Mouse (Mus musculus) midbrain, embryonic 14.5 days (tissue): ENCODE data around the gene Ccl1. TPM values are rescaled to one million over a fixed set of nuclear protein-coding genes. Genes with fewer than 3 reads are reported as not detected.
A peak's percentile ranks its signal among the peaks of the same experiment; 100 is the strongest.

ENCODE experiments used
- ATAC-seq: fragments of 200-750 bp; cut with Nextera tagmentation; 2 replicates; pipeline ENCODE4 v1.8.0; 2017; ENCODE audit warnings: moderate number of reproducible peaks, moderate library complexity; ENCODE audit not compliant: low FRiP score, low TSS enrichment
- DNase-seq: peaks from one replicate; pipeline ENCODE4 v3.0.0-alpha.2; 2015
- H3K27ac ChIP-seq: fragments of 300-500 bp; sonication (generic); replicated peaks from 2 replicates; pipeline ENCODE4 v1.5.1; 2014; ENCODE audit warnings: mild to moderate bottlenecking, low read depth, low read length, moderate library complexity
- H3K27me3 ChIP-seq: fragments of 300-500 bp; sonication (generic); 2 replicates; pipeline ENCODE4 v1.6.1; 2014; ENCODE audit warnings: low read length, control low read depth, mixed read lengths; ENCODE audit not compliant: control insufficient read depth, insufficient read depth
- H3K36me3 ChIP-seq: fragments of 300-500 bp; sonication (generic); 2 replicates; pipeline ENCODE4 v1.6.1; 2014; ENCODE audit warnings: low read length, control low read depth; ENCODE audit not compliant: control insufficient read depth, insufficient read depth
- H3K4me1 ChIP-seq: fragments of 300-500 bp; sonication (generic); 2 replicates; pipeline ENCODE4 v1.6.1; 2014; ENCODE audit warnings: mild to moderate bottlenecking, antibody characterized with exemption, low read length, control low read depth; ENCODE audit not compliant: control insufficient read depth, insufficient read depth
- H3K4me2 ChIP-seq: fragments of 300-500 bp; sonication (generic); 2 replicates; pipeline ENCODE4 v1.6.1; 2014; ENCODE audit warnings: mild to moderate bottlenecking, low read length, moderate library complexity
- H3K4me3 ChIP-seq: fragments of 300-500 bp; sonication (generic); replicated peaks from 2 replicates; pipeline ENCODE4 v1.5.1; 2014; ENCODE audit warnings: low read depth, low read length
- H3K9ac ChIP-seq: fragments of 300-500 bp; sonication (generic); replicated peaks from 2 replicates; pipeline ENCODE4 v1.6.1; 2014; ENCODE audit warnings: mild to moderate bottlenecking, low read length, moderate library complexity
- H3K9me3 ChIP-seq: fragments of 300-500 bp; sonication (generic); 2 replicates; pipeline ENCODE4 v1.6.1; 2016; ENCODE audit warnings: low read length, control low read depth, mixed read lengths; ENCODE audit not compliant: control insufficient read depth
- WGBS: fragments of 180-500 bp; shearing (Covaris S2); extraction: QIAGEN DNeasy Blood & Tissue Kit; methylation state at CpG from one replicate; pipeline ENCODE4 v1.1.7; 2014; 5-methylcytosine and 5-hydroxymethylcytosine counted together
- polyA plus RNA-seq: library from polyadenylated mRNA; unstranded; fragments of >200 nt; fragmentation: Nextera tagmentation; extraction: Ambion mirVana; gene quantifications from 2 replicates; pipeline ENCODE4 v1.2.1, GENCODE M21; 2014

The Ccl1 gene
- 1.1 and 1.3 TPM in 2 replicates for polyA plus RNA-seq

DNA sequence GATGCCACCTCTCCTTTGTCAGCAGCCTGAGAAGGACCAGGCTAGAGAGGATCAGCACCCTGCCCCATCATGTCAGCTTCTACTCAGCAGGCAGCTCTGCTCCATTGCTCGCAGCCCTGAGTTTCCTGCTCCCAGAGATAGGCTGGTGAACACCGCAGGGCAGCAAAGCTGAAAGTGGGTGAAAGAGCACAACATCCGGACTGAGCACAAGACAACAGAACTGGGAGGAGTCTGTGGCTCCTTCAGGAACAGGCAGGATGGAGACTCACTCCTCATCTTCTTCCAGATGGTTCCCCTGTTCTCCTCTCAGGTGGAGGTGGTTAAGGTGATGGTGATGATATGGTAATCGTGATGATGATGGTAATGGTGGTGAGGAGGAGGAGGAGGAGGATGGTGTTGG lies at the start of gene Ccl1:
Ccl1 (minus strand) TSS at position 101 of the 400 bp plus-strand sequence.
- H3K4me1 ChIP-seq = peaks cover 3% of the 10 kb centered on the region; the same call in 1 of the 2 replicates
- no peaks in the 10 kb centered on the region for H3K9me3 ChIP-seq
- H3K4me2 ChIP-seq = no peak within 1 kb of the TSS
- H3K27ac ChIP-seq = no peak within 1 kb of the TSS
- H3K4me3 ChIP-seq = no peak within 1 kb of the TSS
- no peaks in the 10 kb centered on the region for H3K27me3 ChIP-seq
- DNase-seq (no peak), ATAC-seq (no peak)
- no peaks in the 10 kb centered on the region for H3K36me3 ChIP-seq
- no peak within 1 kb of the TSS for H3K9ac ChIP-seq
- WGBS = 75% methylated on average over 4 of the region's 4 CpGs

- no peaks in the 10 kb centered on the region for H3K36me3 ChIP-seq
- no peaks in the 10 kb centered on the region for H3K9me3 ChIP-seq
- H3K9ac ChIP-seq = no peak overlapping the region
- WGBS = 91% methylated on average over 10 of the region's 10 CpGs
- H3K4me3 ChIP-seq = no peak overlapping the region
- no peaks in the 10 kb centered on the region for H3K4me1 ChIP-seq
- no peak overlapping the region for H3K4me2 ChIP-seq
- no peak overlapping the region for H3K27ac ChIP-seq
- DNase-seq (no peak), ATAC-seq (no peak)
- no peaks in the 10 kb centered on the region for H3K27me3 ChIP-seq
These were observed 45.5 kb upstream of the Ccl1 start for GRCm38 (mm10) chr11:82351039-82351438.

- no peak overlapping the region for H3K9ac ChIP-seq
- no peaks in the 10 kb centered on the region for H3K27me3 ChIP-seq
- peaks cover 4% of the 10 kb centered on the region; the same call in 1 of the 2 replicates for H3K4me1 ChIP-seq
- no peaks in the 10 kb centered on the region for H3K36me3 ChIP-seq
- no peak overlapping the region for H3K4me2 ChIP-seq
- no peaks in the 10 kb centered on the region for H3K9me3 ChIP-seq
- ATAC-seq (no peak), DNase-seq (no peak)
- H3K27ac ChIP-seq = no peak overlapping the region
- H3K4me3 ChIP-seq = no peak overlapping the region
- WGBS = 61% methylated on average over 2 of the region's 2 CpGs
These were observed 35.4 kb upstream of the Ccl1 start for GRCm38 (mm10) chr11:82340900-82341299.

GRCm38 (mm10) chr11:82340416-82340815 lies 34.9 kb upstream of the Ccl1 start:
- no peaks in the 10 kb centered on the region for H3K27me3 ChIP-seq
- H3K27ac ChIP-seq = no peak overlapping the region
- H3K36me3 ChIP-seq = no peaks in the 10 kb centered on the region
- no peak overlapping the region for H3K4me2 ChIP-seq
- 54% methylated on average over 6 of the region's 6 CpGs for WGBS
- no peaks in the 10 kb centered on the region for H3K4me1 ChIP-seq
- no peaks in the 10 kb centered on the region for H3K9me3 ChIP-seq
- no peak for DNase-seq
- no peak overlapping the region for H3K9ac ChIP-seq
- no peak overlapping the region for H3K4me3 ChIP-seq
- no peak for ATAC-seq

DNA sequence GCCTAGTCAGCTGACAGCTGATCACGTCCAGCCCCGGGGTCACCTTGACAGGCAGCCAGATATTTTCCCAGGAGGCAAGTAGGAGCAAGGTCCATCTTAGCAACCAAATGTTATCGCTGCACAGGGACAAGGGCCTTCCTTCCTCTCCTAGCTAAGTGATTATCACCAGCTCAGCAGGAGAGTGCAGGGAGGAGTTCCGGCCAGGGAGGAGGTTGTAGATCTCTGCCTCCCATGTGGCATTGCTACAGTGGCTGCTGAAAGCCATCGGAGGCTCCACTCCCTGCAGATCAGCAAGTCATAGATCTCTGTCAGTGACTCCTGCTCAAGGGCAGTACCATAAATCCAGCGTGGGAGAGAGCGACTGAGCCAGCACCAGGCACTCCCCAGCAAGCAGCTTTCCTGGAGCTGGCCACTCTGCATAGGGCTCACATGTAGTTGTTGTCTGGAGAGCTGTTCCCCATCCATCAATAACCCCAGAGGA lies 34.5 kb upstream of the Ccl1 start:
- H3K36me3 ChIP-seq = no peaks in the 10 kb centered on the region
- H3K4me1 ChIP-seq = no peaks in the 10 kb centered on the region
- WGBS = 57% methylated on average over 7 of the region's 7 CpGs
- no peak for ATAC-seq
- no peak overlapping the region for H3K9ac ChIP-seq
- H3K4me2 ChIP-seq = no peak overlapping the region
- no peak overlapping the region for H3K4me3 ChIP-seq
- no peaks in the 10 kb centered on the region for H3K27me3 ChIP-seq
- no peaks in the 10 kb centered on the region for H3K9me3 ChIP-seq
- no peak for DNase-seq
- H3K27ac ChIP-seq = no peak overlapping the region

- no peaks in the 10 kb centered on the region for H3K9me3 ChIP-seq
- H3K4me1 ChIP-seq = peaks cover 7% of the 10 kb centered on the region; the same call in 1 of the 2 replicates
- WGBS = 52% methylated on average over 7 of the region's 7 CpGs
- H3K4me2 ChIP-seq = no peak overlapping the region
- no peaks in the 10 kb centered on the region; the same call in 1 of the 2 replicates for H3K27me3 ChIP-seq
- H3K36me3 ChIP-seq = no peaks in the 10 kb centered on the region
- no peak for DNase-seq
- H3K9ac ChIP-seq = no peak overlapping the region
- no peak overlapping the region for H3K4me3 ChIP-seq
- H3K27ac ChIP-seq = no peak overlapping the region
- no peak for ATAC-seq
These were observed 7.7 kb upstream of the Ccl1 start for GRCm38 (mm10) chr11:82313153-82313552.

- H3K9ac ChIP-seq = 0 out of 2 replicates have a peak overlapping the region, but pooled peaks have one; percentile 0
These were observed 5.0 kb upstream of the Ccl1 start for GRCm38 (mm10) chr11:82310336-82311045.

DNA sequence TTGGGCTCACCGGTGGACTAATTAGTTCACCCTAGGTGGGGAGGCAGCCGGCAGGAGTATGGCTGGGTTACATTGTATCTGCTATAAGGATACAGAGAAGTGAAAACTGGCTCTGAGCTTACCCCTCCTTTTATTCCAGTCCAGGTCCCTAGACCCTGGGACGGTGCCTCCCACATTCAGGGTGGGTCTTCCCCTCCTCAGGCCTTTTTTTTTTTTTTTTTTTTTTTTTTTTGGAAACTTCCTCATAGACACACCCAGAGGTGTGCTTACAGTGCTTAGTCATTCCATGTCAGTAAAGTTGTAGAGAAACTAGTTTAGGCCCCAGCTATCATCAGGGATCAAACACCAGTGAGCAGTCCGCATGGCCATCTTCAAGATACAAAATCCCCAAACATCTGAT lies 7.6 kb downstream of the Ccl1 start:
- ATAC-seq = no peak
- H3K9ac ChIP-seq = no peak overlapping the region
- WGBS = 82% methylated on average over 4 of the region's 4 CpGs

More at GRCm38 (mm10) chr11:82310336-82311045, 5.0 kb upstream of the Ccl1 start:
- 13% methylated on average over 11 of the region's 12 CpGs for WGBS
- Histone ChIP-seq H3K27me3 (no peaks in the 10 kb centered on the region), H3K27ac (peak overlapping the region; percentile 37; the same call in 1 of the 2 replicates), H3K9me3 (no peaks in the 10 kb centered on the region), H3K36me3 (no peaks in the 10 kb centered on the region), H3K4me3 (no peak overlapping the region), H3K4me1 (peaks cover 7% of the 10 kb centered on the region; the same call in 1 of the 2 replicates), H3K4me2 (peak overlapping the region; percentile 32)
- ATAC-seq = no peak; the same call in 1 of the 2 replicates
- DNase-seq = peak; percentile 64

DNA sequence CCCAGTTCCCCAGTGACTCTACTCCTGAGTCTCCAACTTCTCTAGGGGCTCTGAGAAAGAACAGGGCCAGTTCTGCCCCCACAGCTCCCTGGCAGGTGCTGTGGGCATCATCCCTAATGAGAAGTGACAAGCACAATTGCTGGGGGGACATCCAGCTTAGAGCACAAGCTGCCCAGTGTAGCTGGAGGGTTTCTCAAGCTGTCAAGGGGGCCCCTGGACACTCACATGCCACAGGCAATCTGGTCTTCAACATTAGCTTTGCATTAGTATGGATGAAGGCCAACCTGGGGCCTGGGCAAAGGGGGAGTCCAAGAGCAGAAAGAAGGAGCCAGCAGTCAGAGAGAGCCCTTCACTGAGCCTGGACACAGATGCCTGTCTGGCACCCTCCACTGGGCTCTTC lies 14.6 kb downstream of the Ccl1 start:
- no peaks in the 10 kb centered on the region for H3K36me3 ChIP-seq
- no peaks in the 10 kb centered on the region for H3K27me3 ChIP-seq
- no peak overlapping the region for H3K4me2 ChIP-seq
- no peaks in the 10 kb centered on the region for H3K4me1 ChIP-seq
- no peak for ATAC-seq
- no peaks in the 10 kb centered on the region for H3K9me3 ChIP-seq
- H3K9ac ChIP-seq = no peak overlapping the region
- no peak overlapping the region for H3K4me3 ChIP-seq
- H3K27ac ChIP-seq = no peak overlapping the region
- peak; percentile 42 for DNase-seq

More for the DNA sequence above, 7.6 kb downstream of the Ccl1 start:
- Histone ChIP-seq H3K4me3 (no peak overlapping the region), H3K9me3 (no peaks in the 10 kb centered on the region), H3K4me2 (no peak overlapping the region), H3K27ac (no peak overlapping the region), H3K36me3 (no peaks in the 10 kb centered on the region), H3K27me3 (no peaks in the 10 kb centered on the region), H3K4me1 (no peaks in the 10 kb centered on the region)
- no peak for DNase-seq
